Mouse (Mus musculus) myocyte (in vitro differentiated cells): ENCODE measurements at regions not wholly inside any gene's neighbourhood (a gene's known extent, or its start where the extent isn't known, plus 50 kb on each side); places are given as distances from the start of the nearest gene placed in this dataset.

Source experiments
- CEBPB ChIP-seq: IDR thresholded peaks from 2 replicates; pipeline ENCODE4 v1.6.1; 2011; ENCODE audit warnings: mild to moderate bottlenecking, moderate library complexity; ENCODE audit not compliant: poor library complexity, insufficient read depth, severe bottlenecking
- E2F4 ChIP-seq: IDR thresholded peaks from one replicate; pipeline ENCODE4 v1.6.1; 2011; ENCODE audit warnings: mild to moderate bottlenecking, control low read depth, moderate library complexity; ENCODE audit not compliant: insufficient read depth
- MAX ChIP-seq: IDR thresholded peaks from one replicate; pipeline ENCODE4 v1.6.1; 2011; ENCODE audit warnings: low read depth, mild to moderate bottlenecking, control low read depth
- MYOD1 ChIP-seq, 3 experiments: IDR thresholded peaks; one replicate each; pipeline ENCODE4 v1.6.1; 2011; ENCODE audit warnings: control low read depth in 2 of 3, low read depth in 2 of 3, mild to moderate bottlenecking in 2 of 3, moderate library complexity in 1 of 3; ENCODE audit not compliant: insufficient read length in 2 of 3, control insufficient read depth in 1 of 3
- MYOG ChIP-seq, 3 experiments: IDR thresholded peaks; one replicate each; pipeline ENCODE4 v1.6.1; 2011; ENCODE audit warnings: control low read depth in 2 of 3, low read depth in 2 of 3, mild to moderate bottlenecking in 2 of 3; ENCODE audit not compliant: insufficient read length in 2 of 3, control insufficient read depth in 1 of 3, insufficient read depth in 1 of 3
- POLR2A ChIP-seq: IDR thresholded peaks from one replicate; pipeline ENCODE4 v1.6.1; 2011; ENCODE audit warnings: low read depth, mild to moderate bottlenecking, control low read depth, moderate library complexity; ENCODE audit not compliant: insufficient read length
- POLR2AphosphoS2 ChIP-seq: IDR thresholded peaks from one replicate; pipeline ENCODE4 v1.6.1; 2011; ENCODE audit warnings: low read depth, control low read depth; ENCODE audit not compliant: insufficient read length
- REST ChIP-seq: IDR thresholded peaks from one replicate; pipeline ENCODE4 v1.6.1; 2011; ENCODE audit warnings: mild to moderate bottlenecking, control low read depth, moderate library complexity; ENCODE audit not compliant: insufficient read depth, insufficient read length
- TCF12 ChIP-seq: IDR thresholded peaks from one replicate; pipeline ENCODE4 v1.6.1; 2011; ENCODE audit warnings: mild to moderate bottlenecking, control low read depth; ENCODE audit not compliant: poor library complexity, insufficient read depth, severe bottlenecking
- TCF3 ChIP-seq: IDR thresholded peaks from one replicate; pipeline ENCODE4 v1.6.1; 2011; ENCODE audit warnings: low read depth, control low read depth; ENCODE audit not compliant: insufficient read length
- USF1 ChIP-seq: IDR thresholded peaks from one replicate; pipeline ENCODE4 v1.6.1; 2011; ENCODE audit warnings: low read depth, mild to moderate bottlenecking, control low read depth, moderate library complexity

DNA sequence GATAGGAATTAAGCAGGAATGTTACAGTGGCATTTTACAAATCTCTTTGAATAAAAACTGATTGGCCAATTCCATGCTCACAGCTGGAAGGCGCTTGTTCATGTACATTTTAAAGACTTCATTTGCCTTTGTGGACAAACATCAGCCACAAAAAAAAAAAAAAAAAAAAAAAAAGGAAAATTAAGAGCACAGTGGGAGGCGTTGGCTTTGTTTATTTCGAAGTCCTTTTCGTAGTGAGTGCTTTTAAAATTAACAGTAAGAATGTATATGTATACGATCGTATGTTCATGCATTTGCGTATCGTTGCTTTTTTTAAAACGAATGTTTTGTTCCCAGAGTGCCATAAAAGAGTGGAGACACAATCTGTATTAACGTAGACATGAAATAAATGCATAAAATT is 250.6 kb upstream of the Nfe2l3 start:
- no peak for TF ChIP-seq USF1
- TF ChIP-seq CEBPB = no peak
- TF ChIP-seq POLR2A = no peak
- TF ChIP-seq MAX = no peak
- TF ChIP-seq POLR2AphosphoS2 = no peak
- TF ChIP-seq TCF12 = no peak
- TF ChIP-seq REST = no peak
- no peak for TF ChIP-seq MYOD1 (IDR thresholded peaks at IDR 0.05; ENCODE audit: control insufficient read depth in 1 of 3, insufficient read length in 2 of 3, low read depth in 2 of 3)
- no peak for TF ChIP-seq E2F4
- TF ChIP-seq MYOG (IDR thresholded peaks at IDR 0.05; ENCODE audit: control insufficient read depth in 1 of 3, insufficient read depth in 1 of 3, insufficient read length in 2 of 3, low read depth in 2 of 3) = no peak
- TF ChIP-seq TCF3 = no peak
